Mouse (Mus musculus) T-helper 2 cell (primary cell): ENCODE measurements around the gene Ddias.
"Not testable (repeated sequence)": the region's sequence is repeated elsewhere in the genome, so short reads cannot be mapped to it uniquely, and the experiment has no call there.

Experiments
- in situ Hi-C: fragments of 300-600 bp; cut with MboI, MseI; formaldehyde crosslinking; loops from one replicate; pipeline ENCODE4 v1.15.1; 2025; ENCODE audit warnings: high pct_unique_total_duplicates

The Ddias gene

GRCm38 (mm10) chr7:92874116-92874675, at the start of gene Ddias, which contains the start of gene Prcp:
Gene Ddias (minus strand): TSS chr7:92874247.
Gene Prcp (plus strand): TSS chr7:92874470.
- in situ Hi-C loops: loop anchor here (5.0 to 10.0 kb wide), 3 partner anchors 132 to 309 kb away; partner anchors contain the start of genes Ankrd42, Ccdc90b and Rab30

GRCm38 (mm10) chr7:92920857-92921172, 46.8 kb upstream of the Ddias start:
- in situ Hi-C loops: no loop called here

GRCm38 (mm10) chr7:92920172-92920856, 46.3 kb upstream of the Ddias start:
- in situ Hi-C loops: no loop called here

GRCm38 (mm10) chr7:92904285-92904684, 30.2 kb upstream of the Ddias start:
- in situ Hi-C loops: not testable (repeated sequence)

GRCm38 (mm10) chr7:92903360-92904038, 29.5 kb upstream of the Ddias start:
- in situ Hi-C loops: no loop called here

- in situ Hi-C loops: no loop called here
Observed at GRCm38 (mm10) chr7:92897021-92897420, 23.0 kb upstream of the Ddias start.

- in situ Hi-C loops: no loop called here
Observed at GRCm38 (mm10) chr7:92896036-92896435, 22.0 kb upstream of the Ddias start.

GRCm38 (mm10) chr7:92893478-92893877, 19.4 kb upstream of the Ddias start:
- in situ Hi-C loops: no loop called here

GRCm38 (mm10) chr7:92890618-92891230, 16.7 kb upstream of the Ddias start:
- in situ Hi-C loops: no loop called here

- in situ Hi-C loops: no loop called here
Observed at GRCm38 (mm10) chr7:92890211-92890610, 16.2 kb upstream of the Ddias start.

- in situ Hi-C loops: no loop called here
Observed at GRCm38 (mm10) chr7:92887230-92887629, 13.2 kb upstream of the Ddias start.

- in situ Hi-C loops: no loop called here
Observed at GRCm38 (mm10) chr7:92886801-92887200, 12.8 kb upstream of the Ddias start.

GRCm38 (mm10) chr7:92884998-92885660, 11.1 kb upstream of the Ddias start:
- in situ Hi-C loops: no loop called here

GRCm38 (mm10) chr7:92883850-92884716, 10.0 kb upstream of the Ddias start:
- in situ Hi-C loops: no loop called here

- in situ Hi-C loops: loop anchor here (10.0 kb wide), 2 partner anchors 244 to 314 kb away; partner anchors contain the start of genes Ankrd42 and Ccdc90b
Observed at GRCm38 (mm10) chr7:92878575-92879285, 4.7 kb upstream of the Ddias start.

GRCm38 (mm10) chr7:92876538-92876937, 2.5 kb upstream of the Ddias start:
- in situ Hi-C loops: loop anchor here (10.0 kb wide), 2 partner anchors 242 to 312 kb away; partner anchors contain the start of genes Ankrd42 and Ccdc90b

GRCm38 (mm10) chr7:92876066-92876465, 2.0 kb upstream of the Ddias start:
- in situ Hi-C loops: loop anchor here (10.0 kb wide), 2 partner anchors 241 to 311 kb away; partner anchors contain the start of genes Ankrd42 and Ccdc90b

GRCm38 (mm10) chr7:92874761-92875408, 838 bp upstream of the Ddias start:
- in situ Hi-C loops: loop anchor here (5.0 to 10.0 kb wide), 3 partner anchors 133 to 310 kb away; partner anchors contain the start of genes Ankrd42, Ccdc90b and Rab30

GRCm38 (mm10) chr7:92871596-92871995, 2.5 kb downstream of the Ddias start:
- in situ Hi-C loops: loop anchor here (5.0 to 10.0 kb wide), 3 partner anchors 129 to 307 kb away; partner anchors contain the start of genes Ankrd42, Ccdc90b and Rab30
